Mouse (Mus musculus) forebrain, embryonic 15.5 days (tissue): ENCODE data around the gene Gm8947. TPM values are rescaled to one million over a fixed set of nuclear protein-coding genes. Genes with fewer than 3 reads are reported as not detected.
"Not testable (repeated sequence)": the region's sequence is repeated elsewhere in the genome, so short reads cannot be mapped to it uniquely, and the experiment has no call there.

Experiments used
- ATAC-seq: fragments of 200-750 bp; cut with Nextera tagmentation; replicated peaks from 2 replicates; pipeline ENCODE4 v1.8.0; 2017; ENCODE audit warnings: mild to moderate bottlenecking, moderate TSS enrichment, moderate library complexity
- H3K27ac ChIP-seq: fragments of 300-500 bp; sonication (generic); replicated peaks from 2 replicates; pipeline ENCODE4 v1.5.1; 2015; ENCODE audit warnings: mild to moderate bottlenecking, inconsistent platforms
- H3K27me3 ChIP-seq: fragments of 300-500 bp; sonication (generic); 2 replicates; pipeline ENCODE4 v1.6.1; 2015; ENCODE audit warnings: inconsistent platforms
- H3K36me3 ChIP-seq: fragments of 300-500 bp; sonication (generic); 2 replicates; pipeline ENCODE4 v1.6.1; 2015; ENCODE audit warnings: mild to moderate bottlenecking, inconsistent platforms
- H3K4me1 ChIP-seq: fragments of 300-500 bp; sonication (generic); 2 replicates; pipeline ENCODE4 v1.6.1; 2015; ENCODE audit warnings: inconsistent platforms
- H3K4me2 ChIP-seq: fragments of 300-500 bp; sonication (generic); replicated peaks from 2 replicates; pipeline ENCODE4 v1.6.1; 2015; ENCODE audit warnings: mild to moderate bottlenecking, inconsistent platforms
- H3K4me3 ChIP-seq: fragments of 300-500 bp; sonication (generic); 2 replicates; pipeline ENCODE4 v1.5.1; 2015; ENCODE audit warnings: mild to moderate bottlenecking, inconsistent platforms
- H3K9ac ChIP-seq: fragments of 300-500 bp; sonication (generic); replicated peaks from 2 replicates; pipeline ENCODE4 v1.6.1; 2015; ENCODE audit warnings: mild to moderate bottlenecking, inconsistent platforms
- H3K9me3 ChIP-seq: fragments of 300-500 bp; sonication (generic); 2 replicates; pipeline ENCODE4 v1.6.1; 2016; ENCODE audit warnings: inconsistent platforms
- WGBS: fragments of 180-500 bp; shearing (Covaris S2); methylation state at CpG from one replicate; pipeline ENCODE4 v1.1.7; 2015; ENCODE audit warnings: mixed read lengths; 5-methylcytosine and 5-hydroxymethylcytosine counted together
- polyA plus RNA-seq: library from polyadenylated mRNA; unstranded; fragments of >200 nt; fragmentation: Nextera tagmentation; extraction: Ambion mirVana; gene quantifications from 2 replicates; pipeline ENCODE4 v1.2.1, GENCODE M21; 2015

Gene Gm8947
- polyA plus RNA-seq, 1 experiment from 2014 or later = not detected

DNA sequence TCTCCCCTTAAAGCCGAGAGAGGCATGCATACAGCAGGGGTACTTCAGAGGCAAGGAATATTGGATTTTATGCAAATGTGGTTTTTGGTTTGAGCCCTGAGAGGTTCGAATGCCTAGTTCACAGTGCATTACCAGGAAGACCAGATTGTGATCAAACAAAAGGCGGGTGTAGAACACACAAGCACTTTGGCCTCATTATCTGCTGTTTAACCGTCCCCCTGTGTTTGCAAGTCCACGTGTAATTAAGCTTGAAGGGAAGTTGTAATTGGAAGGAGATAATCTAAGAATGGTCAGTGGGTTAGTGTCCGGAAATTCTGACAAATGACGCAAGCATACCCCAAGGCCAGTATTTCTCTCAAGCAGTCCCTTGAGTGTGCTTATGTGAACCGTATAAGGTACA, 26.1 kb upstream of the Gm8947 start:
- Histone ChIP-seq H3K9me3 (no peaks in the 10 kb centered on the region), H3K27me3 (no peaks in the 10 kb centered on the region), H3K4me3 (no peak overlapping the region), H3K9ac (no peak overlapping the region), H3K27ac (no peak overlapping the region), H3K36me3 (no peaks in the 10 kb centered on the region), H3K4me1 (peaks cover 25% of the 10 kb centered on the region), H3K4me2 (no peak overlapping the region)
- ATAC-seq = no peak
- WGBS = 13% methylated on average over 8 of the region's 8 CpGs

DNA sequence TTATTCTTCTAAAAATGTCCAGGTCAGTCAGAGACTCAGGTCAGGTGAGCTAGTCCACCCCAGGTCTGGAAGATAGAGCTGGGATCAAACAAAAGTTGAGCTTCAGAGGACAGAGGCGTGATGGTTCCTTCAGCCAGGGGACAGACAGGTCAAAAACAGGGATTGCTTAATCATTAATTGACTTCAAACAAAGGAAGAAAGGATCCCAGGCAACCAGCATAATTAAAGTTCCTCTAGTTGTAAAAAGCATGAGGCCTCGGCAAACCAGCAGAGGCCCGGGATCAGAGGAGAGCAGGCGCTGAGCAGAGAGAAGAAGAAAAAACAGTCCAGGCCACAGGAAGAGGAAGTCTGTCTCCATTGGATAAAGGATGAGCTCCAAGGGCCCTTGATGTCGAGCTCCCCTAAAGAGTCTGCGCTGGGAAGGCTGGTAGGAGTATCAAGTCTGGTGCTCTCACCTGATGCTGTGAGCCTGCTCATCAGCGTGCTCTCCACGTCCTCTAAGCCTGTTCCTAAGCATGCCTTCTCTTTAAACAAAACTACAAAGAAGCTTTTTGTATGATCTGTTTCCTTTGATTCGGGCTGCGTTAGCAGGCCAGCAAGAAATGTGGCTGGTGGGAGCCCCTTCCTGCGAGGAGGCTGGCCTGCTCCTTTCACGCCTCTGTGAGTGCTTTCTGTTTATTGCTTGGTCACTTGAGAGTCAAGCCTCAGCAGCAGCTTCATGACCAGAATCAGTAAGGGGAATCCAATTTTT, 24.7 kb upstream of the Gm8947 start:
- Histone ChIP-seq H3K9ac (no peak overlapping the region), H3K27me3 (no peaks in the 10 kb centered on the region), H3K4me1 (peaks cover 22% of the 10 kb centered on the region), H3K4me3 (no peak overlapping the region), H3K27ac (peak overlapping the region; percentile 3; the same call in 1 of the 2 replicates), H3K36me3 (no peaks in the 10 kb centered on the region), H3K9me3 (no peaks in the 10 kb centered on the region), H3K4me2 (no peak overlapping the region)
- ATAC-seq = peak; percentile 80
- 8% methylated on average over 12 of the region's 12 CpGs for WGBS

DNA sequence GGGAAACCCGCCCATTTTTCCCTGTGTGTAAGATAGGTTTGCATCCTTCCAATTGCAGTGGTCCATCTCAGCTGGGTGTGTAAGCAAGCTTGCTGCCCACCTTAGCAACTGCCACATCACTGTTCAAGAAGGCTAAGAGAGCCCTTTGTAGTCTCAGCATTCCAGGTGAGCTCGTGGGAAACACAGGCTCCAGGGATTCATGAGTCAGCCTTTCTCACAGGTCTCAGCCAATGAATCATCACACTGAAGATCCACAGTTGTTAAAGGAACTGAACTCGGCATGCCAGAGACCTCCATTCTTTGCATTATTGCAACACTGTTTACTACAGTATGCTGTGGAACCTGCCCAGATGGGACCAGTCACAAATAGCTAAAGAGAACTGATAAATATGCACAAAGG, 23.5 kb upstream of the Gm8947 start:
- no peak overlapping the region for H3K4me2 ChIP-seq
- H3K4me3 ChIP-seq = no peak overlapping the region
- no peak overlapping the region for H3K27ac ChIP-seq
- no peaks in the 10 kb centered on the region for H3K9me3 ChIP-seq
- H3K36me3 ChIP-seq = no peaks in the 10 kb centered on the region
- H3K4me1 ChIP-seq = peaks cover 22% of the 10 kb centered on the region
- WGBS = 55% methylated on average over 3 of the region's 3 CpGs
- no peaks in the 10 kb centered on the region for H3K27me3 ChIP-seq
- no peak for ATAC-seq
- H3K9ac ChIP-seq = no peak overlapping the region

DNA sequence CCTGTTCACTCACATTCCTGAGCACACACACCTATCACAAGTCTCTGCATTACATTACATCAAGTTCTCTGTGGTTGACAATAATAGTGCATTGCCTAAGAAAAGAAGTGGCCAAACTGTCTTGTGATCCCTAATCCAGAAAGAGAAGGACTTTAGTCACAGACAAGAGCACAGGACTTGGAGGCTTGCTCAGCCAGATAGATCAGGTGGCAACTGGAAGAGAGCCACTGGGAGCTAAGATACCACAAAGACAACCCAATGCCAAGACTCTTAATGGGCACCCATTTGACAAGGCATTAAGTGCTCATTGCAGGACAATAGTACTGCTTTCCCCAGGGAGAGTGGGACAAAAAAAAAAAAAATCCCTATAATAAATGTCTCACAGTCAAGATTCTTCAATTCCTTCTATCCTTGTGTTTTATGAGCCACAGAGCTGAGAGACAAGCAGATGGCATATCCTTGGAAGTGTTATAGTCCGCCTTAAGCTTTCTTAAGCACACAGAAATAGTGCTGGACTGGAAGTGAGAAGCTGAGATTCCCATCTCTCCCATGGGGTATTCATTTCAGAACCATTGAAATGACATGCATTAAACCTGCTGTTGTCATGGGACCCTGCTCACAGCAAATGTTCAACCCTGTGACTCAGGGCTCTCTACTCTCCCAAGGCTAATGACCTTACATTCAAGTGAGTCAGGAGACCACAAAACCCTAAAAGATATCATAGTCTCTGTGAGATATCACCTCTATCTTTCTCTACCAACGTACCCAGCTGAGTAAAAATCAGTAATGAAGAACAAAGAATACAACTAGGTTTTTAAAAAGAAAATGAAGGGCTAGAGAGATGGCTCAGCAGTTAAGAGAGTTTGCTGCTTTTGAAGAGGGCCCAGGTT, 20.4 kb upstream of the Gm8947 start:
- WGBS = 74% methylated on average over 2 of the region's 2 CpGs
- Histone ChIP-seq H3K4me1 (peaks cover 17% of the 10 kb centered on the region), H3K27me3 (no peaks in the 10 kb centered on the region), H3K4me3 (no peak overlapping the region), H3K27ac (0 out of 2 replicates have a peak overlapping the region, but pooled peaks have one; percentile 23), H3K9me3 (no peaks in the 10 kb centered on the region), H3K4me2 (no peak overlapping the region), H3K9ac (no peak overlapping the region), H3K36me3 (no peaks in the 10 kb centered on the region)
- peak; percentile 38 for ATAC-seq

DNA sequence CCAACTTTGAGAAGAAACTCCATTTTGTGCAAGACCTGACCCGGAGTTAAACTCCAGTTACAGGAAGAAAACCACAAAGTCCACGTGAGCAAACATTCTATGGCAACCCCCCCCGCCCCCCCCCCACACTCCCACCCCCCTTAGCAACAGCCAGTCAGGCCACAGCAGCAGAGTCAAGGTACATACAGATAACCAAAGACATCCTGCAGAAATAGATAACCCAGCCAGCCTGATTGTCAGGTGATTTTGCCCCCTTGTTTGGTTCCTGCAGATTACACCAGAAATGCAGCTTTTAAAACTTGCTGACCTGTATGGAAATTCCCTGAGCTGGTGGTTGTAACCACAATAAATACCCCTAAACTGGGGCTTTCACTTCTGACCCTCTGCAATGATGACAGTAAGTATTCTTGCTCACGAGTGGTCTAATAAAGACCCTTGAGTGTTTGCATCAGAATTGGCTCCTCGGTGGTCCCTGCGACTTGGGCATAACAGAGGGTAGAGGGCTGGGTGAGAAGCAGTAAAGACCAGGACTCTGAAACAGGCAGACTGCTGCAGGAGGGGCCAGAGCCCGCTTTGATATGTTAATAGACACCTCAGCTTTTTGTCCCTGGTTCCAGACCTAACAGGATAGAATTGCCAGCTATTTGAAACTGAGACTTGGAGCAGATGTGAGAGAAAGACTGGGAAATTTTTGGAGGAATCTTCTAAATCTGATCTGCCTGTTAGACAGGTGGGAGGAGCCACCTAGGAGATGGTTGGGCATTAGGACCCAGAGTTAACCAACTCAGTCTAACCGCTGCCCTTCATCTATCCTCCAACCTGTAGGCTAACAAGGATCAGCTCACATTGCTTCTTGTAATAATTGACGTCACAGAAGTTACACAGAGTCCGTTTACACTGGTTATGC, 14.9 kb upstream of the Gm8947 start:
- ATAC-seq = peak; percentile 78
- Histone ChIP-seq H3K9ac (no peak overlapping the region), H3K4me1 (peaks cover 4% of the 10 kb centered on the region; the same call in 1 of the 2 replicates), H3K36me3 (no peaks in the 10 kb centered on the region), H3K9me3 (no peaks in the 10 kb centered on the region), H3K4me3 (peak overlapping the region; percentile 18), H3K4me2 (peak overlapping the region; percentile 18), H3K27ac (no peak overlapping the region), H3K27me3 (no peaks in the 10 kb centered on the region)
- 9% methylated on average over 10 of the region's 10 CpGs for WGBS

DNA sequence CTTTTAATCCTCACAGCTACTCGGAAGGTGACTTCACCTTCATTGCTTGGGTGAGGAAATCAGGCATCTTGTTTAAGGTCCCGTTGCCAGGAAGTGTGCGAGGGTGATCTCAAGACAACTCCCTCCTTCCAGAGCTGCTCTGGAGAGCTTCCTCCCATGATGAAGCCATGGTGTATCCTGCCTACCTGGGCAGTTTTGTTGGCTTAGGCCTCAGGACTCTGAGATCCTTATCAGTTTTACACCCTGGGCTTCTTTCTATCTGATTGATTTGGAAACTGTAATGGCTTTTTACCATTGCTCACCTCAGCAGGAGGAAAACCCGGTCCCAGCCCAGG, 14.3 kb upstream of the Gm8947 start:
- Histone ChIP-seq H3K36me3 (no peaks in the 10 kb centered on the region), H3K4me3 (peak overlapping the region; percentile 18), H3K4me1 (peaks cover 4% of the 10 kb centered on the region; the same call in 1 of the 2 replicates), H3K9ac (no peak overlapping the region), H3K27ac (no peak overlapping the region), H3K27me3 (no peaks in the 10 kb centered on the region), H3K9me3 (no peaks in the 10 kb centered on the region), H3K4me2 (peak overlapping the region; percentile 18)
- WGBS = 11% methylated on average over 4 of the region's 4 CpGs
- 0 out of 2 replicates have a peak, but pooled peaks have one; percentile 19 for ATAC-seq

DNA sequence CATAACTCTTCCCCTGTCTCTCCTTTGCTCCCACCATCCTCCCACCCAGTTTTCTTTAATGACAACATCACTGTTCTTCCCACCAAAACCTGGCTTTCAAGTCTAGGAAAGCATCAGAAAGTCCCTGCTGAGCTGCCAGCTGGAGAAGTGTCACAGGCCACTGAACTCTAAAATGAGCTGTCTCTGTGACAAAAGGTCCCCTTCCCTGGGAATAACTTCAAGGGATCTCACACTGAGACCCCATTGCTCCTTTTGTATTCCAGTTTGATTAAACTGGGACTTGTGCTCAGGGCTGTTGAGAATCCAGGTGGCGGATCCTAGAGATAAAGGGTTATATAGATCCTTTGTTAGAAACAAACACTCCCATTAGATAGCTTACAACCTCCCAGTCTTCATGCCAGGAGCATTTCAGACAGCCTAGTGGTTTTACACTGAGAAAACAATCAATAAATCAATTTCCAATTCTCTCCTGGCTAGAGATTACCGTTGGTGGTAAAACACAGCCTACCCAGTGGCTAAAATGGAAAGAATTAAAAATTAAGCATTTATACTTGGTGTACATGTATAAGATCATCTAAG, 13.6 kb upstream of the Gm8947 start:
- Histone ChIP-seq H3K36me3 (no peaks in the 10 kb centered on the region), H3K27me3 (no peaks in the 10 kb centered on the region), H3K27ac (no peak overlapping the region), H3K4me1 (peaks cover 4% of the 10 kb centered on the region; the same call in 1 of the 2 replicates), H3K4me3 (no peak overlapping the region), H3K9ac (no peak overlapping the region), H3K9me3 (no peaks in the 10 kb centered on the region), H3K4me2 (no peak overlapping the region)
- 23% methylated on average over 2 of the region's 2 CpGs for WGBS
- ATAC-seq = no peak

DNA sequence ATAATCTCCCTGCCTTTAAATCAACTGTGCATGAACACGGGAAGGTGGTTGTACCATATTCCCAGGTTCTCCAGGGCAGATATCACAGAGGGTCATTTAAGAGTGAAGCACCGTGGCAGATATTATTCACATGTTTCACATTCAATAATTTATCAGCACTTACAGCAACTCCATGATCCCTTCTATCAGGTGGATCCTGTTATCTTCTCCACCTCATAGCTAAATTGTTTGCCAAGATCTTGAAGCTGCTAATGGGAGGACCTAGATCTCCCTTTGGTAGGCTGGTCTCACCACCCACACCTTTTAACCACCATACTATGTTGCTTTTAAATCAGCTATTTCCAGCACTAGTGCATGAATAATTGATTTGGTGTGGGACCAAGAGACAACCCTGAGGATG, 12.0 kb upstream of the Gm8947 start:
- no peak for ATAC-seq
- H3K27me3 ChIP-seq = no peaks in the 10 kb centered on the region
- H3K27ac ChIP-seq = no peak overlapping the region
- no peaks in the 10 kb centered on the region for H3K9me3 ChIP-seq
- H3K4me1 ChIP-seq = peaks cover 4% of the 10 kb centered on the region; the same call in 1 of the 2 replicates
- no peak overlapping the region for H3K4me3 ChIP-seq
- 86% methylated on average over 2 of the region's 2 CpGs for WGBS
- H3K9ac ChIP-seq = no peak overlapping the region
- no peak overlapping the region for H3K4me2 ChIP-seq
- H3K36me3 ChIP-seq = no peaks in the 10 kb centered on the region

DNA sequence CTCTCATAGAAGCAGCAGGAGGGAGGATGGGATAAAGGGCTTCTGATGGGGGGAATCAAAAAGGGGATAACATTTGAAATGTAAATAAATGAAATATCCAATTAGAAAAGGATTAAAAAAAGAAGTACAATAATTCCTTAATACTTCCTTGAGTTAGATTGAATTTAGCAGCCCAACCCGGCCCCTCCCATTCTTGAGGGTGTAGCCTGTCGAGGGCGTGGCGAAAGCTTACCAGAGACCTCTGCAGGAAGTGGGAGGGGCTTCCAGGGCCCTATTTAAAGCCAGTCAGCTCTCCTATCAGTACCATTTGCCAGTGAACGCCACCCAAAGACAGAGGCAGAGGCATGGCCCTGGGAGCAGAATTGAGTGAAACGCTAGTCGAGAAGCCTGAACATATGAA, 9.9 kb upstream of the Gm8947 start, which contains the start of gene Gm47985:
Gene Gm47985 (plus strand): TSS at position 272 of the 400 bp plus-strand sequence.
- H3K36me3 ChIP-seq, H3K4me3 ChIP-seq: not testable (repeated sequence)
- 67% methylated on average over 1 of the region's 7 CpGs for WGBS

DNA sequence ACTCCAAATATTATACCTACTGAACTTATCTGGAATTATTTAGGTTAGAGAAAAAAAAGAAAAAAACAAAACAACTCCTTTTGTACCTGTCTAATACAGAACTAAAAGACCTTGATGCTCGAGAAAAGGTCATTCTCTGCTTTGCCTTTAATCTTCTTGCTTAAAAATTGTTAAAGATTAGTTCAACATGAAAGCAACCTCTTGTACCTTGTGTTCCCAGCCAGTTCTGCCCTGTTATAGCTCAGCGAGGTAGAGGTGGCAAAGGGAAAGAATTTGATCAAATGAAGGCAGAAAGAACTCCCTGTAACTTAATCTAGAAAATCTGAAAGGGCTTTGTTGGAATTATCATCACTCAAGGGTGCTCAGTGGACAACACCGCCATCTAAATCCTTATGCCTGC, 6.0 kb upstream of the Gm8947 start:
- not testable (repeated sequence) for H3K9ac ChIP-seq, ATAC-seq, H3K4me2 ChIP-seq, H3K27ac ChIP-seq, H3K9me3 ChIP-seq, H3K4me1 ChIP-seq, H3K36me3 ChIP-seq, H3K4me3 ChIP-seq, H3K27me3 ChIP-seq
- 82% methylated on average over 3 of the region's 3 CpGs for WGBS

More for the DNA sequence above, 9.9 kb upstream of the Gm8947 start, which contains the start of gene Gm47985:
- H3K4me2 ChIP-seq, H3K4me1 ChIP-seq, ATAC-seq, H3K9ac ChIP-seq, H3K27ac ChIP-seq, H3K27me3 ChIP-seq, H3K9me3 ChIP-seq: not testable (repeated sequence)

DNA sequence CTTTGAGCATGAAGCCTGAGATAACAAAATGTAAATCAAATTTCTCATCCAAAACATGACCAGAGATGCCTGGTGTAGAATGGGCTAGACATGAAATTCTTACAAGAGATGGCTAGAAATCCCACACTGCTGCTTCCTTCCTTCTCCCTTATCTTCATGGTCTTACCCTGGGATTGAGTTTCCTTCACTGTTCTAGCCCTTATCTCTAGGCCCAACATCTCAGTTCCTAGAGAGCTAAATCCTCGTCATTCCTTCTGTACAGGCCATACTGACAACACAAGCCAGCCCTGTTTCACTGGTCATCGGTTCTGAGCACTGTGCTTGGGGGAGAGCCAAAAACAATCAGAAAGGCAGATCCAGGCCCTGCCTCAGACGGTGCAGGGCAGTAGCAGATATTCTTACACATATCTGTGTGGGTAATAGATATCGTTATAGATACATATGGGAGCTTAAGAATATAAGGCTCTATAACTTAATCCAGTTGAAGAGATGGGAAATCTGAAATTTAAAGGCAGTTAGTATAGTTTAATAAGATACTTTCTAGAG, 5.2 kb upstream of the Gm8947 start:
- H3K9ac ChIP-seq, H3K27me3 ChIP-seq, ATAC-seq, H3K27ac ChIP-seq, H3K4me2 ChIP-seq, H3K4me3 ChIP-seq, H3K4me1 ChIP-seq, H3K36me3 ChIP-seq, H3K9me3 ChIP-seq: not testable (repeated sequence)
- 92% methylated on average over 4 of the region's 4 CpGs for WGBS
